Mouse (Mus musculus): Measurements from ENCODE around the gene Slc28a1. TPM values are rescaled to one million over a fixed set of nuclear protein-coding genes. Genes with fewer than 3 reads are reported as not detected.

Gene Slc28a1
- polyA plus RNA-seq, 1 experiment from 2014 or later: 0.59 TPM

DNA sequence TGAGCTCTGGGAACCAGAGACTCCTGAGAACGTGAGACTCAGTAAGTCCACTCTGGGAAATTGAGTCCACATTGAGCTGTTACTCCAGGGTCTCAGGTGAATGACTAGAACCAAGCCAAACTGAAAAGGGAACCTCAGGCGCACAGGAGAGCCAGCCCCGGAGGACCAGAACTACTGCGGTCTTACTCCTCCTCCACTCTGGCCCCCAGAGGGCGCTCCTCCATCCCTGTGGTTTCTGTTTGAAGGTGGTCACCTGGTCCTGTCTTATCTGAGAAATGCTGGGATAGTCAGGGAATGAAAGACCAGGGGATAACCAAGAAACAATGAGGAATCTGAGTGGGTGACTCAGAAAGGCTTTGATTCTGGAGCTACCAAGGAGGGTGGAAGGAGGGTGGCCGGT lies 94.3 kb downstream of the Slc28a1 start:
- Histone ChIP-seq H3K27ac (ENCODE audit: low read depth, low read length) (no peak overlapping the region), H3K4me1 (replicated peaks; ENCODE audit: control insufficient read depth, insufficient read depth, low read length) (no peaks in the 10 kb centered on the region), H3K27me3 (replicated peaks; ENCODE audit: control insufficient read depth, insufficient read depth, low read length) (no peaks in the 10 kb centered on the region), H3K36me3 (ENCODE audit: control insufficient read depth, insufficient read depth) (no peaks in the 10 kb centered on the region), H3K9ac (ENCODE audit: low read depth, low read length) (no peak overlapping the region), H3K4me3 (ENCODE audit: low read depth, low read length) (no peak overlapping the region), H3K4me2 (replicated peaks; ENCODE audit: low read depth) (no peak overlapping the region; the same call in 1 of the 2 replicates), H3K9me3 (ENCODE audit: control insufficient read depth) (no peaks in the 10 kb centered on the region)
- WGBS: 21% methylated on average over 6 of the region's 6 CpGs
- no peak for ATAC-seq
- TF ChIP-seq CTCF (IDR thresholded peaks at IDR 0.05; ENCODE audit: low read depth): peak; percentile 84

DNA sequence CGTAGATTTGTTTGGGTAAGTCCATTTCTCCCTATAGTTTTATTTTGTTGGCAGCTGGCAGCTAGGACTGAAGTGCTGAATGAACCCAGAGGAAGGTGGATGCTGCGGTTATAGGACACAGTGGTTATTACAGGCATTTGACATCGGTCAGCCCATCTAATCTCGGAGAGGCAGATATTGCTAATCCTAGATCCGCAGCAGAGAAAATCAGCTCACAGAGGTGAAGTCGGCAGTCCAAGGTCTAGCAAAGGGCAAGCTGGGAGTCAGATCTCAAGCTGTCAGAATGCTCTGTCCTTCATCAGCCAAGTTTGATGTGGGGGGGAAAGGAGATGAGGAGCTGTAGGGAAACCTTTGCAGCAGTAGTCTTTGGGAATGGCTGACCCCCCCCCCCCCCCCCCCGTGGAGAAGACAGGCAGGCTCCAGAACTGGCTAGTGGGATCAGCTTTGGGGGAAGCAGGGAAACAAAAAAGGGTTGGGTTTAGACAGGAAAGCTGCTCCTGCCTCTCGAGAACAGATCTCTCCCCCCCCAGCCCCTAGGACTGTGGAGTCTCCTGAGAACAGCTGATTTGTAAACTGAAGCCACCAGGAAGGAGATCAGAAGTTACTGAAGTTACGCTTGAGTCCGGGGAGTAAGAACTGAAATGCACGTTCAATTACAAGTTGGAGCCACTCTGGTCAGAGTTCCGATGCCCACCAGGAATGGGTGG lies 95.5 kb downstream of the Slc28a1 start:
- Histone ChIP-seq H3K4me3 (ENCODE audit: low read depth, low read length) (no peak overlapping the region), H3K27ac (ENCODE audit: low read depth, low read length) (no peak overlapping the region), H3K27me3 (replicated peaks; ENCODE audit: control insufficient read depth, insufficient read depth, low read length) (no peaks in the 10 kb centered on the region), H3K9ac (ENCODE audit: low read depth, low read length) (no peak overlapping the region), H3K4me1 (replicated peaks; ENCODE audit: control insufficient read depth, insufficient read depth, low read length) (no peaks in the 10 kb centered on the region), H3K9me3 (ENCODE audit: control insufficient read depth) (no peaks in the 10 kb centered on the region), H3K36me3 (ENCODE audit: control insufficient read depth, insufficient read depth) (no peaks in the 10 kb centered on the region), H3K4me2 (replicated peaks; ENCODE audit: low read depth) (no peak overlapping the region)
- ATAC-seq: no peak
- TF ChIP-seq CTCF (IDR thresholded peaks at IDR 0.05; ENCODE audit: low read depth): no peak
- 49% methylated on average over 11 of the region's 12 CpGs for WGBS

DNA sequence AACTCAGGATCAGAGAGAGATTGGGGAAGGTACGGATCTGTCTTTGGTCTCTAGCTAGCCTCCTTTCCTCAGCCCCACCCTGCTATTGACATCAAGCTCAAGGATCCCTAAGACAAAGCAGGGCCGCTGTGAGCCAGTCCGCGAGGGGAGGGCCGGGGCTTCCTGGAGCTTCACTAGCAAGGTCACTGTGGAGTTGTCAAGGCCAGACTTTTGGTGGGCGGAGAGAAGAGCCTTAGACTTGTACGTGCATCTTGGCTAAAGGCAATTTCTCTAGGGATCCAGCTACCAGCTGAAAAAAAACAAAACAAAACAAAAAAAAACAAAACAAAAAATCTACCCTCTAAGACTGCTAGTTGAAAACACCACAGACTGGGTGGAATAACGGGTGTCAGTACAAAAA lies 97.2 kb downstream of the Slc28a1 start:
- TF ChIP-seq CTCF (IDR thresholded peaks at IDR 0.05; ENCODE audit: low read depth): no peak
- no peaks in the 10 kb centered on the region for H3K4me1 ChIP-seq (replicated peaks; ENCODE audit: control insufficient read depth, insufficient read depth, low read length)
- no peaks in the 10 kb centered on the region for H3K27me3 ChIP-seq (replicated peaks; ENCODE audit: control insufficient read depth, insufficient read depth, low read length)
- WGBS: 14% methylated on average over 8 of the region's 8 CpGs
- no peak overlapping the region for H3K9ac ChIP-seq (ENCODE audit: low read depth, low read length)
- H3K4me3 ChIP-seq (ENCODE audit: low read depth, low read length): peak overlapping the region; percentile 65
- H3K27ac ChIP-seq (ENCODE audit: low read depth, low read length): no peak overlapping the region
- H3K36me3 ChIP-seq (ENCODE audit: control insufficient read depth, insufficient read depth): no peaks in the 10 kb centered on the region
- H3K9me3 ChIP-seq (ENCODE audit: control insufficient read depth): no peaks in the 10 kb centered on the region
- H3K4me2 ChIP-seq (replicated peaks; ENCODE audit: low read depth): peak overlapping the region; percentile 80
- ATAC-seq: no peak

DNA sequence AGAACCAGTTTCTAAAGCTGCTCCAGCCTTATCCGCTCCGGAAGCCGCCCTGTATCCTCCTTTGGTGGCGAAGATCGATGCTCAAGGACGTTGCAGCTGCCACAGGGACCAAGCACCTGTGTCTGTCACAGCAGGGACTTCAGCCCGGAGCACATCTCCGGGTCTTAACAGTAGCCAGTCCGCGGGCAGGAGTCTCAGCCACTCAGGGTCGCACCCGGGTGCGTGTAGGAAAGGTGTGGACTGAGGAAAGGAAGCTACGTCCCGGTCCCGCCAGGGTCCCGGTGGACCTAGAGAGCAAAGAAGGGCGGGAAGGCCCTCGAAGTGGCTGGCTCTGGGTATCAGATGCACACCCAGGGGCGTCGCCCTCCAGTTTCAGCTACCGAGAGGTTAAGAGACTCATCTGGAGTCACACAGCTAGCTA lies 97.7 kb downstream of the Slc28a1 start:
- peak overlapping the region; percentile 58; the same call in 1 of the 2 replicates for H3K9ac ChIP-seq (ENCODE audit: low read depth, low read length)
- no peak for TF ChIP-seq CTCF (IDR thresholded peaks at IDR 0.05; ENCODE audit: low read depth)
- peak overlapping the region; percentile 80 for H3K4me2 ChIP-seq (replicated peaks; ENCODE audit: low read depth)
- H3K4me3 ChIP-seq (ENCODE audit: low read depth, low read length): peak overlapping the region; percentile 65
- whole genome bisulfite sequencing: 1% methylated on average over 22 of the region's 22 CpGs
- no peaks in the 10 kb centered on the region for H3K36me3 ChIP-seq (ENCODE audit: control insufficient read depth, insufficient read depth)
- peak; percentile 35 for ATAC-seq
- no peaks in the 10 kb centered on the region for H3K9me3 ChIP-seq (ENCODE audit: control insufficient read depth)
- peak overlapping the region; percentile 85 for H3K27ac ChIP-seq (ENCODE audit: low read depth, low read length)
- H3K27me3 ChIP-seq (replicated peaks; ENCODE audit: control insufficient read depth, insufficient read depth, low read length): no peaks in the 10 kb centered on the region
- H3K4me1 ChIP-seq (replicated peaks; ENCODE audit: control insufficient read depth, insufficient read depth, low read length): no peaks in the 10 kb centered on the region

DNA sequence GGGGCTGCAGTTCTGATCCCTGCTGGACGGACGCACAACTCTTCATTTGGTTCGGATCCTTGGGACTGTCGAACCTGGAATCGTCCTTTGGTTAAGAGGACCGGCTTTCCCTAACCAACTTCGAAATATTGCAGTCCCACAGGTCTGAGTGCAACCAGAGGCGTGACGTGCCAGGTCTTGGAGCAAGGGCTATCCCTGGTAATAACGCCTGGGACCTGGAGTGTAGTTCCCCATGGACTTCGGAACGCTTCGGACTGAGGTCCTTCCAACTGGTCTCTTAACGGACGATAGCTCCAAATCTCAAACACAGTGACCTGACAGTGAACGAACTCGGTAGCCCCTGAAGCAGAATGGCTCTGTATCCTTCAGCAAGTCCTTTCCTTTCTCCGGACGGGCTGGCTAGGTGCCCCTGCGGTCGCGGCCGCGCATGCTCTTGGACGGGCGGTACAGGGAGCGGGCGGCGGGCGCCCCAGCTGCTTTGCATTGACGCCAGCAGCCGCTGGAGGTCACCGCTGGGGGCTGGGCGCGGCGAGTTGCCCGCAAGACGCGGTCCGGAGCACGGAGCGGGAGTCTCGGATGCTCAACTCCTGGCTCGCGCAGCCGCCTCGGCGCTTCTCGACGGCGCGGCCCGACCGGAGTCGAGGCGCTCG lies 98.2 kb downstream of the Slc28a1 start:
- H3K4me2 ChIP-seq (replicated peaks; ENCODE audit: low read depth): peak overlapping the region; percentile 80
- peak overlapping the region; percentile 58 for H3K9ac ChIP-seq (ENCODE audit: low read depth, low read length)
- H3K27ac ChIP-seq (ENCODE audit: low read depth, low read length): peak overlapping the region; percentile 85
- no peaks in the 10 kb centered on the region for H3K27me3 ChIP-seq (replicated peaks; ENCODE audit: control insufficient read depth, insufficient read depth, low read length)
- no peaks in the 10 kb centered on the region for H3K9me3 ChIP-seq (ENCODE audit: control insufficient read depth)
- peak; percentile 67 for TF ChIP-seq CTCF (IDR thresholded peaks at IDR 0.05; ENCODE audit: low read depth)
- no peaks in the 10 kb centered on the region for H3K36me3 ChIP-seq (ENCODE audit: control insufficient read depth, insufficient read depth)
- no peaks in the 10 kb centered on the region for H3K4me1 ChIP-seq (replicated peaks; ENCODE audit: control insufficient read depth, insufficient read depth, low read length)
- ATAC-seq: peak; percentile 88
- peak overlapping the region; percentile 65 for H3K4me3 ChIP-seq (ENCODE audit: low read depth, low read length)
- WGBS: under 1% methylated on average over 57 of the region's 57 CpGs

DNA sequence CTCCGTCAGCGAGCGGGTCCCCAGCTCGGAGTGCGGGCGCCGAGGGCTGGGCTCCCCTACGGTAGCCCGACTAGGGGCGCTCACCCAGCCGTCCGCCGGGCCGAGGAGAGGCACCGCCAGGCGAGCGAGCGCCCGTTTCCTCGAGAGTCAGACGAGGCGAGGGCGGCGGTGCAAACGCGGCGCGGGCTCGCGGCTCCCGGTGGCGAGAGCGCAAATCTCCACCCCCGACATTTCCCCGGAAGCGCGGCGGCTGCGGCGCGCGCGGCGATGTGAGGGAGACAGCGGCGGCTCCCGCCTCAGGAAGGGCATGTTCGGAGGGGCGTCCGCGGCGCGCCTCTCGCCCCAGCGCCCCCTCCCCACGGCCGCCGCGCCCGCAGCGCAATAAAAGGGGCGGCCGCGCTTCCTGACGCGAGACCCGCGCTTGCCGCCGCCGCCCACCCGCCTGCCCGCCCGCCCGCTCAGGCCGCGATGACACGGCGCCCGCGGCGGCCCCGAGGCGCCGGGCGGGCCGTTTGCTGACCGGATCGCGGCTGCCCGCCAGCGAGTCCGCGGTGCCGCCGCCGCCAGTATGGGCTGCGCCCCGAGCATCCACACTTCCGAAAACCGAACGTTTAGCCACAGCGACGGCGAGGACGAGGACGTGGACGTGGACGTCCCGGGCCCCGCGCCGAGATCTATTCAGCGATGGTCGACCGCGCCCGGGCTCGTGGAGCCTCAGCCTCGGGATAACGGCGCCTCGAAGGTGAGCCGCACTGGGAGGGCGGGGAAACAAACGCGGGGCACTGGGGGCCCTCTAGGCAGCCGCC lies 99.0 kb downstream of the Slc28a1 start, which contains the start of gene Pde8a:
Gene Pde8a (plus strand): TSS at position 250 of the 806 bp plus-strand sequence.
- WGBS: under 1% methylated on average over 93 of the region's 128 CpGs
- peak within 1 kb of the TSS; percentile 80 for H3K4me2 ChIP-seq (replicated peaks; ENCODE audit: low read depth)

More for the DNA sequence above, 99.0 kb downstream of the Slc28a1 start, which contains the start of gene Pde8a:
- ATAC-seq: no peak; the same call in 1 of the 2 replicates
- H3K4me1 ChIP-seq (replicated peaks; ENCODE audit: control insufficient read depth, insufficient read depth, low read length): no peaks in the 10 kb centered on the region; the same call in 1 of the 2 replicates
- H3K9me3 ChIP-seq (ENCODE audit: control insufficient read depth): no peaks in the 10 kb centered on the region
- H3K9ac ChIP-seq (ENCODE audit: low read depth, low read length): peak within 1 kb of the TSS; percentile 58
- no peaks in the 10 kb centered on the region for H3K27me3 ChIP-seq (replicated peaks; ENCODE audit: control insufficient read depth, insufficient read depth, low read length)
- no peaks in the 10 kb centered on the region for H3K36me3 ChIP-seq (ENCODE audit: control insufficient read depth, insufficient read depth)
- peak within 1 kb of the TSS; percentile 85 for H3K27ac ChIP-seq (ENCODE audit: low read depth, low read length)
- TF ChIP-seq CTCF (IDR thresholded peaks at IDR 0.05; ENCODE audit: low read depth): no peak
- peak within 1 kb of the TSS; percentile 65 for H3K4me3 ChIP-seq (ENCODE audit: low read depth, low read length)

Measured in intestine, postnatal 0 days (tissue).